Mouse (Mus musculus) lung, postnatal 0 days (tissue): Measurements from ENCODE around the gene Polg. TPM values are rescaled to one million over a fixed set of nuclear protein-coding genes. Genes with fewer than 3 reads are reported as not detected.

Source experiments
- ATAC-seq: fragments of 200-750 bp; cut with Nextera tagmentation; 2 replicates; pipeline ENCODE4 v1.8.0; 2017; ENCODE audit warnings: moderate library complexity
- DNase-seq: peaks from one replicate; pipeline ENCODE4 v3.0.0-alpha.2; 2016; ENCODE audit warnings: low spot score
- H3K27ac ChIP-seq: fragments of 300-500 bp; sonication (generic); 2 replicates; pipeline ENCODE4 v1.5.1; 2014; ENCODE audit warnings: antibody characterized with exemption, mild to moderate bottlenecking, low read length, mixed read lengths
- H3K27me3 ChIP-seq: fragments of 300-500 bp; sonication (generic); replicated peaks from 2 replicates; pipeline ENCODE4 v1.6.1; 2014; ENCODE audit warnings: low read length, mixed read lengths; ENCODE audit not compliant: insufficient read depth
- H3K36me3 ChIP-seq: fragments of 300-500 bp; sonication (generic); 2 replicates; pipeline ENCODE4 v1.6.1; 2014; ENCODE audit warnings: low read length, mixed read lengths; ENCODE audit not compliant: insufficient read depth
- H3K4me1 ChIP-seq: fragments of 300-500 bp; sonication (generic); 2 replicates; pipeline ENCODE4 v1.6.1; 2014; ENCODE audit warnings: antibody characterized with exemption, low read depth, low read length, mixed read lengths; ENCODE audit not compliant: insufficient read depth
- H3K4me2 ChIP-seq: fragments of 300-500 bp; sonication (generic); replicated peaks from 2 replicates; pipeline ENCODE4 v1.6.1; 2014; ENCODE audit warnings: low read depth, mild to moderate bottlenecking, low read length, moderate library complexity, mixed read lengths
- H3K4me3 ChIP-seq: fragments of 300-500 bp; sonication (generic); 2 replicates; pipeline ENCODE4 v1.5.1; 2014; ENCODE audit warnings: low read depth, low read length
- H3K9ac ChIP-seq: fragments of 300-500 bp; sonication (generic); replicated peaks from 2 replicates; pipeline ENCODE4 v1.6.1; 2014; ENCODE audit warnings: low read depth, mild to moderate bottlenecking
- H3K9me3 ChIP-seq: fragments of 300-500 bp; sonication (generic); 2 replicates; pipeline ENCODE4 v1.6.1; 2016; ENCODE audit warnings: low read length, mixed read lengths
- CTCF ChIP-seq: IDR thresholded peaks from 2 replicates; pipeline ENCODE4 v1.5.1; 2016; ENCODE audit warnings: antibody characterized with exemption, mild to moderate bottlenecking
- EP300 ChIP-seq: IDR thresholded peaks from 2 replicates; pipeline ENCODE4 v1.6.1; 2016; ENCODE audit warnings: antibody characterized with exemption, mild to moderate bottlenecking, control low read depth
- WGBS: fragments of 180-500 bp; shearing (Covaris S2); extraction: QIAGEN DNeasy Blood & Tissue Kit; methylation state at CpG from one replicate; pipeline ENCODE4 v1.1.7; 2014; 5-methylcytosine and 5-hydroxymethylcytosine counted together
- microRNA-seq: library from miRNA; unstranded; fragments of <30 nt; microRNA quantifications from one replicate; pipeline ENCODE4, GENCODE M21; 2016
- polyA plus RNA-seq: library from polyadenylated mRNA; unstranded; fragments of >200 nt; fragmentation: Nextera tagmentation; extraction: Ambion mirVana; gene quantifications from 2 replicates; pipeline ENCODE4 v1.2.1, GENCODE M21; 2015

The Polg gene
- polyA plus RNA-seq, 1 experiment from 2014 or later, result 32.3 TPM

- Histone ChIP-seq H3K9me3 (no peaks in the 10 kb centered on the region), H3K4me2 (no peak overlapping the region), H3K36me3 (no peaks in the 10 kb centered on the region), H3K9ac (no peak overlapping the region), H3K27me3 (no peaks in the 10 kb centered on the region), H3K27ac (no peak overlapping the region), H3K4me3 (no peak overlapping the region), H3K4me1 (no peaks in the 10 kb centered on the region)
- DNase-seq, result no peak
- 61% methylated on average over 12 of the region's 12 CpGs for WGBS
- ATAC-seq, result no peak
- TF ChIP-seq CTCF (no peak), EP300 (no peak)
Measured at GRCm38 (mm10) chr7:79398971-79399370, 67.2 kb downstream of the Polg start.

DNA sequence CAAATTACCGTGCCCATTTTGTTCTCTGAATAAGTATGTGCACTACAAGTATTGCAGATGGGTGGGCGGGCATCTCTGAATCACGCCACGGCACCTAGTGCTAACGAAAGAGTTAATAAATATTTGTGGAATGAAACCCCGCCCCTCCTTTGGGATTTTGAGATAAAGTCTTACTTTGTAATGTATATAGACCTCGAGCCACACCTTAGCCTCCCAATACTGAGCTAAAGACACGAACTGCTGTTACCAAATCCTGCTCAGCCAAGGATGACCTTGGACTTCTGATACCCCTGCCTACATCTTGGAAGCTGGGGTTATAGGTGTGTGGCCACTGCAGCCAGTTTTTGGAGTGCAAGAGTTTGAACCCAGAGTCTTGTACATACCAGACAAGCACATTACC lies 67.7 kb downstream of the Polg start:
- ATAC-seq (no peak), DNase-seq (no peak)
- no peak overlapping the region for H3K4me3 ChIP-seq

DNA sequence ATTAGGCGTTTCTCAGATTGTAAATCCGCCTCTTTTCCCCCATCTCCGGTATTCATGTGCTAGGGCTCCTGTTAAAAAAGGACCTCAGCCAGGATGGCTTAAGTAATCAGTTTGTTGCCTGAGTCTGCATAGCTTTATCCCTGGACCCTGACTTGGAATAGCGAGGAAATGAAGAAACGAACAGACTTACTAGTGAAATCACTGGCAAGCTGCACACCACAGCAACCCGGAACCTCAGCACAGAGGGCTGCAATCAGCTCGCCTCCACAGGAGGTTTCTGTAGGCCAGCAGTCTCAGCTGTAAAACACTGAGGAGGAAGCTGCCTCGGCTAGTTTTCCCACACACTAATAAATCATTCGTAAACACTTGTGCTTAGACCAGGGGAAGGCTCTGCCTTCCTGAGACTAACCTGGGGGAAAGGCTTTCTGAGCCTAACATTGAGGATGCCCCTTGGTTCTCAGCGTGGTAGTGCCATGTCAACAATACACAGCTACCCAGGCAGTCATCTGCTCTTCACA lies 68.7 kb downstream of the Polg start:
- Histone ChIP-seq H3K36me3 (no peaks in the 10 kb centered on the region), H3K9me3 (no peaks in the 10 kb centered on the region), H3K4me2 (no peak overlapping the region), H3K4me3 (no peak overlapping the region), H3K27ac (no peak overlapping the region), H3K9ac (no peak overlapping the region), H3K4me1 (0 out of 2 replicates have a peak, but pooled peaks cover 4% of the 10 kb centered on the region), H3K27me3 (no peaks in the 10 kb centered on the region)
- ATAC-seq (no peak), DNase-seq (no peak)
- 72% methylated on average over 10 of the region's 10 CpGs for WGBS
- TF ChIP-seq EP300 (no peak), CTCF (no peak)

More for the DNA sequence above, 67.7 kb downstream of the Polg start:
- Histone ChIP-seq H3K27me3 (no peaks in the 10 kb centered on the region), H3K27ac (no peak overlapping the region), H3K9ac (no peak overlapping the region), H3K9me3 (no peaks in the 10 kb centered on the region), H3K4me1 (no peaks in the 10 kb centered on the region), H3K36me3 (no peaks in the 10 kb centered on the region), H3K4me2 (no peak overlapping the region)
- no peak for TF ChIP-seq EP300
- no peak for TF ChIP-seq CTCF
- WGBS, result 57% methylated on average over 8 of the region's 8 CpGs

Small RNAs within 50 kb of the gene (microRNA-seq; reads per million reads assigned to microRNA genes)
- gene Mir9-3, result not detected

Other genes with a start within 250 kb of the Polg start
- 22.8 and 25.2 TPM in 2 replicates for gene Abhd2, start 193.2 kb downstream of the Polg start, polyA plus RNA-seq
- 0.21 and 0.33 TPM in 2 replicates for gene Rlbp1, start 79.3 kb downstream of the Polg start, polyA plus RNA-seq
- gene Fanci, start 74.4 kb downstream of the Polg start, polyA plus RNA-seq, result 0.50 and 0.82 TPM in 2 replicates
- gene Rhcg, start 151.3 kb upstream of the Polg start, polyA plus RNA-seq, result 0.05 TPM in 1 of 2 replicates, not detected in the other
- gene Ticrr, start 193.8 kb upstream of the Polg start, polyA plus RNA-seq, result 0.35 and 0.37 TPM in 2 replicates
- gene Kif7, start 249.4 kb upstream of the Polg start, polyA plus RNA-seq, result 1.6 and 1.7 TPM in 2 replicates